ENCODE assay signal across 8 mouse cellular contexts in the genomic region with DNA sequence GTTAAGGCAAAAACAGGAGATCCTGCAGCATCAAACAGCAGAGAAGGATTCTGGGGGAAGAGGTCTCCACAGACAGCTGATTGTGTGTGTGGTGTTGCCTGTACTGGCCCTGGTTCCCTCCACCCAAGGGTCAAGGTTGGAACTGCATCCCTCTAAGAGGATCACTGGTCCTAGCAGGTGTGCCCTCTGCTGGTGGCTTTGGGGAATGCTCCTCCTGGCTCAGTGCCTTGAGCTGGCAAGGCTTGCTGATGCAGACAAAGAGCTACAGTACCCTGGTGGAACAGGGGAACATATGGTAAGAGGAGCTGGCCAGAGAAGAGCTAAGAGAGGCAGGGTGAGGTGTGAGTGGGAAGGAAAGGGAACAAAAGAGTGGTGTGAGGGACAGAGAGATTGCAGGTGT. TPM values are rescaled to one million over a fixed set of nuclear protein-coding genes. Genes with fewer than 3 reads are reported as not detected.
A peak's percentile ranks its signal among the peaks of the same experiment; 100 is the strongest.
DNase-seq lines count a peak whose midpoint lies in the region; ATAC-seq and TF ChIP-seq lines count a peak whose summit lies in the region.

No protein-coding gene starts in this region.

- H3K4me1 ChIP-seq in cortical plate, adult 2 months (ENCODE audit: control insufficient read depth, insufficient read depth, low read length): no peaks in the 10 kb centered on the region

- peak; percentile 96 for DNase-seq in gastrocnemius, postnatal 10 days
- peak; percentile 92 for DNase-seq in induced T-regulatory cell, adult 2 months (ENCODE audit: low read depth)
- peak; percentile 85 to 98 for DNase-seq in left cerebral cortex, adult 8-10 months (ENCODE audit: low spot score in 2 of 2)
- peak; percentile 92 for DNase-seq in right cerebral cortex, postnatal 14 days
- DNase-seq in urinary bladder, postnatal 25 days (ENCODE audit: low spot score): peak; percentile 93

- H3K4me3 ChIP-seq in cortical plate, adult 2 months (ENCODE audit: insufficient read depth, low read length): no peak overlapping the region

- TF ChIP-seq POLR2A in cortical plate, adult 2 months (IDR thresholded peaks at IDR 0.05; ENCODE audit: extremely low read depth, insufficient read depth, low read length): no peak

- peak; percentile 57 for ATAC-seq in activated CD4-positive, CD25-positive, alpha-beta regulatory T cell, adult 4 months
- ATAC-seq in megakaryocyte progenitor cell, adult 5-6 weeks (replicated peaks; ENCODE audit: poor library complexity): peak; percentile 98

- peak; percentile 98 for TF ChIP-seq CTCF in cortical plate, adult 2 months (IDR thresholded peaks at IDR 0.05; ENCODE audit: extremely low read depth, insufficient read depth, low read length)

- H3K27ac ChIP-seq in cortical plate, adult 2 months (ENCODE audit: insufficient read depth, low read length): no peak overlapping the region

RNA-seq across cellular contexts. Expression of a gene that starts 6.2 kb away (rescaled TPM):
- polyA plus RNA-seq in activated CD4-positive, CD25-positive, alpha-beta regulatory T cell, adult 4 months (2017; shearing (Covaris generic)): not detected
- 1.5 and 2.3 TPM in 2 replicates for polyA plus RNA-seq in cortical plate, adult 2 months (2012; rRNA removed)
- total RNA-seq in gastrocnemius, postnatal 10 days (2021): not detected
- 1 to 10 TPM in 1 of 4 experiments, under 1 TPM in 3; 0.57 to 3.2 (median 0.84) TPM for total RNA-seq in left cerebral cortex, adult 8-10 months (2022)
- total RNA-seq in megakaryocyte progenitor cell, adult 5-6 weeks (2015): not detected in 2 replicates
- not detected in 2 replicates for total RNA-seq in megakaryocyte progenitor cell, adult 5-6 weeks (2017)

RNA-seq across cellular contexts. Expression of a gene that starts 11.2 kb away (rescaled TPM):
- polyA plus RNA-seq in activated CD4-positive, CD25-positive, alpha-beta regulatory T cell, adult 4 months (2017; shearing (Covaris generic)): 1 to 10 TPM; 2.2 TPM
- 88.6 and 90.1 TPM in 2 replicates for polyA plus RNA-seq in cortical plate, adult 2 months (2012; rRNA removed)
- total RNA-seq in gastrocnemius, postnatal 10 days (2021): 10 to 100 TPM; 20.7 to 24.9 TPM
- total RNA-seq in left cerebral cortex, adult 8-10 months (2022): 100 to 1,000 TPM; 115 to 119 (median 117) TPM
- 5.0 TPM in 2 replicates for total RNA-seq in megakaryocyte progenitor cell, adult 5-6 weeks (2015)
- total RNA-seq in megakaryocyte progenitor cell, adult 5-6 weeks (2017): 6.1 and 6.4 TPM in 2 replicates

RNA-seq across cellular contexts. Expression of a gene that starts 34.4 kb away (rescaled TPM):
- 1 to 10 TPM; 4.9 to 5.0 TPM for polyA plus RNA-seq in activated CD4-positive, CD25-positive, alpha-beta regulatory T cell, adult 4 months (2017; shearing (Covaris generic))
- 1.8 and 2.1 TPM in 2 replicates for polyA plus RNA-seq in cortical plate, adult 2 months (2012; rRNA removed)
- 1 to 10 TPM; 5.2 to 8.4 TPM for total RNA-seq in gastrocnemius, postnatal 10 days (2021)
- total RNA-seq in left cerebral cortex, adult 8-10 months (2022): 1 to 10 TPM; 1.1 to 1.6 (median 1.3) TPM
- total RNA-seq in megakaryocyte progenitor cell, adult 5-6 weeks (2015): 3.7 and 4.9 TPM in 2 replicates
- total RNA-seq in megakaryocyte progenitor cell, adult 5-6 weeks (2017): 2.7 and 3.5 TPM in 2 replicates

Comparison
In these comparisons a context has a peak if more than half of its experiments do, and no peak if none do; other contexts are left out.
1. RNA of a gene that starts 11.2 kb away (total RNA-seq): 115 to 119 TPM in left cerebral cortex, adult 8-10 months; 20.7 to 24.9 TPM in gastrocnemius, postnatal 10 days and 5.0 to 6.4 TPM in megakaryocyte progenitor cell, adult 5-6 weeks; every median in the first group is over 4 times any median in the second.
2. Peak in every context shown above with its lines, with median percentiles within 50 percentile points of each other: DNase-seq.